Mouse (Mus musculus) frontal cortex, postnatal 14 days (tissue): ENCODE results near the gene Strip2.
A peak's percentile ranks its signal among the peaks of the same experiment; 100 is the strongest.

ENCODE experiments used
- DNase-seq, 2 experiments: peaks; one replicate each; pipeline ENCODE4 v3.0.0; 2022; ENCODE audit warnings: low spot score in 2 of 2

Gene Strip2

GRCm38 (mm10) chr6:29930087-29930486, 13.3 kb downstream of the Strip2 start:
- DNase-seq: no peak

- peak in 1 of 2 experiments; percentile 16 for DNase-seq
Measured at GRCm38 (mm10) chr6:29930665-29931064, 13.9 kb downstream of the Strip2 start.

- DNase-seq: no peak
Measured at GRCm38 (mm10) chr6:29931181-29931580, 14.4 kb downstream of the Strip2 start.

GRCm38 (mm10) chr6:29935741-29936140, 18.9 kb downstream of the Strip2 start:
- no peak for DNase-seq

GRCm38 (mm10) chr6:29940428-29940827, 23.6 kb downstream of the Strip2 start:
- DNase-seq: no peak

GRCm38 (mm10) chr6:29941036-29941435, 24.2 kb downstream of the Strip2 start:
- no peak for DNase-seq

- no peak for DNase-seq
Measured at GRCm38 (mm10) chr6:29944465-29944864, 27.7 kb downstream of the Strip2 start.

GRCm38 (mm10) chr6:29946568-29946967, 29.8 kb downstream of the Strip2 start:
- no peak for DNase-seq

- no peak for DNase-seq
Measured at GRCm38 (mm10) chr6:29947823-29948222, 31.0 kb downstream of the Strip2 start.

- DNase-seq: no peak
Measured at GRCm38 (mm10) chr6:29956749-29957148, 39.9 kb downstream of the Strip2 start.

- no peak for DNase-seq
Measured at GRCm38 (mm10) chr6:29958669-29959068, 41.9 kb downstream of the Strip2 start.

GRCm38 (mm10) chr6:29961081-29961480, 44.3 kb downstream of the Strip2 start:
- DNase-seq: peak; percentile 12 to 16

GRCm38 (mm10) chr6:29967917-29968316, 51.1 kb downstream of the Strip2 start:
- no peak for DNase-seq

GRCm38 (mm10) chr6:29973341-29973740, 56.5 kb downstream of the Strip2 start:
- DNase-seq: no peak

- no peak for DNase-seq
Measured at GRCm38 (mm10) chr6:29974836-29975235, 58.0 kb downstream of the Strip2 start.

GRCm38 (mm10) chr6:29980461-29980860, 63.6 kb downstream of the Strip2 start:
- no peak for DNase-seq

GRCm38 (mm10) chr6:29981797-29982196, 65.0 kb downstream of the Strip2 start:
- no peak for DNase-seq

- peak; percentile 44 to 50 for DNase-seq
Measured at GRCm38 (mm10) chr6:29985058-29985498, 68.3 kb downstream of the Strip2 start.

GRCm38 (mm10) chr6:29985504-29985903, 68.7 kb downstream of the Strip2 start:
- no peak for DNase-seq

GRCm38 (mm10) chr6:29985986-29986385, 69.2 kb downstream of the Strip2 start:
- no peak for DNase-seq

- DNase-seq: no peak
Measured at GRCm38 (mm10) chr6:29987246-29987645, 70.4 kb downstream of the Strip2 start.

- no peak for DNase-seq
Measured at GRCm38 (mm10) chr6:29998140-29998539, 81.3 kb downstream of the Strip2 start.

- no peak for DNase-seq
Measured at GRCm38 (mm10) chr6:29998771-29999170, 82.0 kb downstream of the Strip2 start.

- DNase-seq: no peak
Measured at GRCm38 (mm10) chr6:30002628-30003027, 85.8 kb downstream of the Strip2 start.
